Mouse (Mus musculus) MEL (cell line): ENCODE data around the gene Ly6g6c.

ENCODE experiments used
- CHD2 ChIP-seq: IDR thresholded peaks from 2 replicates; pipeline ENCODE4 v1.6.1; 2011; ENCODE audit warnings: low read length, improper control_type of control experiment
- CTCF ChIP-seq, 3 experiments: IDR thresholded peaks in 2 of 3; conservative IDR thresholded peaks in 1 of 3; 2 replicates each; pipeline ENCODE4 v1.5.1; 2011 to 2012; ENCODE audit warnings: low read length in 3 of 3, low read depth in 2 of 3, mild to moderate bottlenecking in 2 of 3, improper control_type of control experiment in 1 of 3, inconsistent platforms in 1 of 3, mixed read lengths in 1 of 3, moderate library complexity in 1 of 3; ENCODE audit not compliant: control insufficient read depth in 1 of 3, insufficient read depth in 1 of 3, poor library complexity in 1 of 3, severe bottlenecking in 1 of 3
- EP300 ChIP-seq, 2 experiments: IDR thresholded peaks; 2 replicates each; pipeline ENCODE4 v1.6.1; 2011; ENCODE audit warnings: improper control_type of control experiment in 2 of 2, low read length in 2 of 2, low read depth in 1 of 2, mild to moderate bottlenecking in 1 of 2
- KAT2A ChIP-seq: conservative IDR thresholded peaks from 2 replicates; pipeline ENCODE4 v1.6.1; 2012; ENCODE audit warnings: low read depth, low read length, improper control_type of control experiment, inconsistent platforms
- MAX ChIP-seq: IDR thresholded peaks from 2 replicates; pipeline ENCODE4 v1.6.1; 2011; ENCODE audit warnings: low read length, improper control_type of control experiment
- MAZ ChIP-seq: IDR thresholded peaks from 2 replicates; pipeline ENCODE4 v1.6.1; 2012; ENCODE audit warnings: low read depth, mild to moderate bottlenecking, inconsistent platforms, low read length, improper control_type of control experiment
- MYB ChIP-seq: IDR thresholded peaks from 2 replicates; pipeline ENCODE4 v1.6.1; 2011; ENCODE audit warnings: mild to moderate bottlenecking, low read depth, low read length, improper control_type of control experiment
- POLR2A ChIP-seq, 2 experiments: IDR thresholded peaks; 2 replicates each; pipeline ENCODE4 v1.6.1; 2011 to 2012; ENCODE audit warnings: low read length in 2 of 2, mild to moderate bottlenecking in 2 of 2, control low read depth in 1 of 2, improper control_type of control experiment in 1 of 2, low read depth in 1 of 2, moderate library complexity in 1 of 2; ENCODE audit not compliant: control insufficient read depth in 1 of 2, insufficient read depth in 1 of 2, poor library complexity in 1 of 2
- SIN3A ChIP-seq: IDR thresholded peaks from 2 replicates; pipeline ENCODE4 v1.6.1; 2012; ENCODE audit warnings: low read length, improper control_type of control experiment, inconsistent platforms
- TCF12 ChIP-seq: IDR thresholded peaks from 2 replicates; pipeline ENCODE4 v1.6.1; 2014; ENCODE audit warnings: low read depth, mild to moderate bottlenecking, inconsistent platforms, low read length, improper control_type of control experiment, moderate library complexity
- UBTF ChIP-seq: IDR thresholded peaks from 2 replicates; pipeline ENCODE4 v1.6.1; 2012; ENCODE audit warnings: low read depth, mild to moderate bottlenecking, inconsistent platforms, low read length, improper control_type of control experiment, moderate library complexity, borderline replicate concordance; ENCODE audit not compliant: insufficient read depth
- USF1 ChIP-seq: IDR thresholded peaks from 2 replicates; pipeline ENCODE4 v1.6.1; 2014; ENCODE audit warnings: low read depth, mild to moderate bottlenecking, inconsistent platforms, low read length, improper control_type of control experiment, moderate library complexity
- ZKSCAN1 ChIP-seq: IDR thresholded peaks from 2 replicates; pipeline ENCODE4 v1.6.1; 2012; ENCODE audit warnings: low read depth, mild to moderate bottlenecking, inconsistent platforms, low read length, improper control_type of control experiment, moderate library complexity
- ZNF384 ChIP-seq: IDR thresholded peaks from 2 replicates; pipeline ENCODE4 v1.6.1; 2012; ENCODE audit warnings: low read depth, mild to moderate bottlenecking, inconsistent platforms, low read length, improper control_type of control experiment

GRCm38 (mm10) chr17:35064951-35065947 is at the start of gene Ly6g6c:
- TF ChIP-seq MAX (no peak), MAZ (no peak), TCF12 (no peak), POLR2A (IDR thresholded peaks at IDR 0.05; ENCODE audit: control insufficient read depth in 1 of 2, insufficient read depth in 1 of 2, low read depth in 1 of 2, low read length in 2 of 2, poor library complexity in 1 of 2) (no peak), SIN3A (no peak), CHD2 (no peak), USF1 (no peak), KAT2A (no peak), MYB (no peak), ZNF384 (no peak), CTCF (IDR thresholded peaks at IDR 0.05 in 2 of 3, conservative IDR thresholded peaks at IDR 0.05 in 1 of 3; ENCODE audit: control insufficient read depth in 1 of 3, insufficient read depth in 1 of 3, low read depth in 2 of 3, low read length in 3 of 3, poor library complexity in 1 of 3, severe bottlenecking in 1 of 3) (no peak), UBTF (no peak), EP300 (IDR thresholded peaks at IDR 0.05; ENCODE audit: low read depth in 1 of 2, low read length in 2 of 2) (no peak), ZKSCAN1 (no peak)
